Mouse (Mus musculus): ENCODE measurements around the gene Lix1. TPM values are rescaled to one million over a fixed set of nuclear protein-coding genes. Genes with fewer than 3 reads are reported as not detected.
"Not testable (repeated sequence)": the region's sequence is repeated elsewhere in the genome, so short reads cannot be mapped to it uniquely, and the experiment has no call there.

Gene Lix1
- polyA plus RNA-seq, 1 experiment from 2014 or later, result 4.1 TPM

DNA sequence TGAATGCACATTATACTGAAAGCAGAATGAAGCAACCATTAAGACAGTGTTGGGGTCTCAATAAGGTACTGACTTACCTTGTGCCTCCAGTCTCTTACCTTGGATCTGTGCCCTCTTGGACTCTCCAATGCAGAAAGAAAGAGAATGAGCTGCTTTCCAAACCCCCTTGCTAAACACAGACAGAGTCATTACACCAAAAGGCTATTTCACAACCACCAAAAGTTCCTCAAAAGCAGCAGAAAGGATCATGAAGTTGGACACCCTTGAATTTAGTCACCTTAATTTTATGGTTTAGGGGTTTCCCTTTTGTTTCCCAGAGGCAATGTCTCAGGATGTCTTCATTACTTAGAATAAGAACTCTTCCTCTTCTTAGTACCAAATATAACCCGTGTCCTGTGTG is 52.1 kb downstream of the Lix1 start:
- no peak overlapping the region for H3K4me3 ChIP-seq (ENCODE audit: low read length)
- no peak overlapping the region for H3K27ac ChIP-seq (ENCODE audit: low read length)
- no peaks in the 10 kb centered on the region for H3K36me3 ChIP-seq (ENCODE audit: insufficient read depth, low read length)
- H3K4me1 ChIP-seq (ENCODE audit: insufficient read depth, low read length), result peaks cover 2% of the 10 kb centered on the region
- H3K9me3 ChIP-seq (ENCODE audit: low read length), result no peaks in the 10 kb centered on the region
- H3K27me3 ChIP-seq (ENCODE audit: insufficient read depth, low read length), result no peaks in the 10 kb centered on the region
- WGBS, result 80% methylated on average over 1 of the region's 1 CpGs
- H3K4me2 ChIP-seq (replicated peaks; ENCODE audit: low read depth, low read length), result no peak overlapping the region
- no peak overlapping the region for H3K9ac ChIP-seq (replicated peaks; ENCODE audit: low read length)
- no peak for ATAC-seq (ENCODE audit: low FRiP score, low TSS enrichment)

DNA sequence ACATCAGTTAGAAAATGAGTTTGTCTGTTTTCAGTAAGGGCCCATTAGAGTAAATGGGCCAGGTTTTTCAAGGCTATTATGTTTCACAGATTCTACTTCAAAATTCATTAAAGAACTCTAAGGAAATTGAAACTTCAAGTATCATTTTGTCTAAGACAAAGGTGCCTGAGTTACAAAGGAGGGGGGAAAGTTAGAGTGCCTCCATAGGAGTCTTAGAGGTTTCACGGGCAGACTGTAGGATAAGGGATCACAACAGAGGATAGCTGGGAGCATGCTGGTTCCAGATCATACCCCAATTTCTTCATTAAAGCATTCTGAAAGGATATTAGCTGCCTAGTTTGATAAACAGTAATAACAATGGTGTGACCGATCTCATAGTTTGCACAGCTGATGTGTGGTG is 83.3 kb downstream of the Lix1 start:
- Histone ChIP-seq H3K4me3 (ENCODE audit: low read length) (no peak overlapping the region), H3K27me3 (ENCODE audit: insufficient read depth, low read length) (no peaks in the 10 kb centered on the region), H3K27ac (ENCODE audit: low read length) (no peak overlapping the region), H3K9ac (replicated peaks; ENCODE audit: low read length) (no peak overlapping the region), H3K36me3 (ENCODE audit: insufficient read depth, low read length) (no peaks in the 10 kb centered on the region), H3K9me3 (ENCODE audit: low read length) (no peaks in the 10 kb centered on the region), H3K4me2 (replicated peaks; ENCODE audit: low read depth, low read length) (no peak overlapping the region), H3K4me1 (ENCODE audit: insufficient read depth, low read length) (peaks cover 3% of the 10 kb centered on the region; the same call in 1 of the 2 replicates)
- 48% methylated on average over 2 of the region's 2 CpGs for WGBS
- no peak for ATAC-seq (ENCODE audit: low FRiP score, low TSS enrichment)

DNA sequence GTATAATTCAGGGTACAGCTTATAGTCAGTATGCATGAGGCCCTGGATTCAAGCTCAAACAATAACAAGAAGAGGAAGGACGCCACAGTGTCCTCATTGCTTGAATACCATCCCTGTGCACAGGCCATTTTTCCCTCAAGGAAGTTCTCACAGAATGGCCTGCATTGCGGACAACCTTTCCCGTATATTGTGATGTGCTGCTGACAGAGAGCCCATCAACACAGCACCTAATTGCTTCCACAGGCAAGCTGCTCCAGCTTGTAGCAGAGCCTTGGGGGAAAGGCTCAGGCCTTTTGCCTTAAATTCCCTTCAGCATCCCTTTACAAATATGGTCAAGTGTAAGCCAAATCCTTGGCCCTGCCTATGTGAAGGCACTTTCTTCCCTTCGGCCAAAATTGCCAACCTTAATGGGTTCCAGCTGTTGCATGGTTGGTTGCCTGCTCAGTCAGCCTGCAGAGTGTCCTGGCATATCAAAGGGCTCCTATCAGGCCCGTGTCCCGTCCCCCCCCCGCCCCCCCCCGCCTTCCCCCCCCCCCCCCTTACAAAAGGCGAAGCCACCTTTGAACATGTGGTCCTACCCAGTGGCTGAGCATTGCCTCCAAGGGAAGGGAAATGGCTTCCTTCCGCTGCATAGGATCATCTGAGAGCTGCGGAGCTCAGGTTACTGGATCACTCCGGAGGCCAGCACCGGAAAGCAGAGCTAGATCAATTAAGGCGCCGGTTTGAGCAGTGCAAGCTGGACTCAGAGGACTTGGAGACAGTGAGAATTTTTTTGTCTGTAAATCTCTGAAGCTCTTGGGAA is 88.5 kb downstream of the Lix1 start:
- H3K9me3 ChIP-seq (ENCODE audit: low read length), result no peaks in the 10 kb centered on the region
- no peak overlapping the region; the same call in 1 of the 2 replicates for H3K9ac ChIP-seq (replicated peaks; ENCODE audit: low read length)
- H3K27ac ChIP-seq (ENCODE audit: low read length), result peak overlapping the region; percentile 62
- peak; percentile 96 for ATAC-seq (ENCODE audit: low FRiP score, low TSS enrichment)
- peaks cover 10% of the 10 kb centered on the region; the same call in 1 of the 2 replicates for H3K4me1 ChIP-seq (ENCODE audit: insufficient read depth, low read length)
- peak overlapping the region; percentile 9; the same call in 1 of the 2 replicates for H3K4me3 ChIP-seq (ENCODE audit: low read length)
- no peaks in the 10 kb centered on the region for H3K36me3 ChIP-seq (ENCODE audit: insufficient read depth, low read length)
- no peaks in the 10 kb centered on the region for H3K27me3 ChIP-seq (ENCODE audit: insufficient read depth, low read length)
- peak overlapping the region; percentile 38 for H3K4me2 ChIP-seq (replicated peaks; ENCODE audit: low read depth, low read length)
- WGBS, result 17% methylated on average over 12 of the region's 15 CpGs

DNA sequence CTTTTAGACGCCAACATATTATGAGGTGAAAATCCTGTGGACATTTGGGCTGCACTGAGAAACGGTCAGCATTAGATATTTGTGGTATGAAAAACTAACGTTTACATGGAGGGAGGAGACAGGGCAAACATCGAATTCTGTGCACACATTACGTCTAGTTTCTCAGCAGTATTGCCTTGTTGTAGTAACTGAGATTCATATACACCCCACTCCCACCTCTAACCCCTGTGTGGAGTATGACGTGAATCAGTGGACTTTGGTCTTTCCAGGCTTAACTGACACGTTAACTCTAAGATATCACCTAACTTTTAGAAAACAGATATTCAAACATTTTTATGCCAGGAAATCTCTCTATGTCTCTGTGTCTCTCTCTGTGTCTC is 89.1 kb downstream of the Lix1 start:
- H3K4me2 ChIP-seq (replicated peaks; ENCODE audit: low read depth, low read length), result peak overlapping the region; percentile 38
- ATAC-seq (ENCODE audit: low FRiP score, low TSS enrichment), result peak; percentile 55
- H3K9ac ChIP-seq (replicated peaks; ENCODE audit: low read length), result no peak overlapping the region; the same call in 1 of the 2 replicates
- H3K27me3 ChIP-seq (ENCODE audit: insufficient read depth, low read length), result no peaks in the 10 kb centered on the region
- no peaks in the 10 kb centered on the region for H3K36me3 ChIP-seq (ENCODE audit: insufficient read depth, low read length)
- no peaks in the 10 kb centered on the region for H3K9me3 ChIP-seq (ENCODE audit: low read length)
- H3K27ac ChIP-seq (ENCODE audit: low read length), result peak overlapping the region; percentile 62
- WGBS, result 14% methylated on average over 7 of the region's 7 CpGs
- H3K4me1 ChIP-seq (ENCODE audit: insufficient read depth, low read length), result peaks cover 10% of the 10 kb centered on the region; the same call in 1 of the 2 replicates
- peak overlapping the region; percentile 9; the same call in 1 of the 2 replicates for H3K4me3 ChIP-seq (ENCODE audit: low read length)

DNA sequence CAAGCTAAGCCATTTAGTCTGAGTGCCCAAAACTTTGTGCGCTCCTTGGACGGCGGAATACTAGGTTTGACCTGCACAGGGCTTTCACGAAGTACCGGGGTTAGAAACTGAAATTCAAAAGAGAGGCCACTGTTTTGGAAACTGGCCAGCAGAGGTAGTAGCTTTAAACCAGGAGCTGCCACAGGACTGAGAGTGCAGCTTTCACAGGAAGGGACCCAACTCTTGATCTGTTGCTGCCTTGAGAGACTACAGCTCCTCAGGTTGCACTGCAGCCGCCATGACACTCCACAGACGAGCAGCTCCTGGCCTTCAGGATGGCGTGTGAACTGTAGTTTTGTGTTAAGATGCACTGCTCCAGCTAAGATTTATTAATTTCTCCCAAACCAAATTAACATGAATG is 89.6 kb downstream of the Lix1 start:
- no peaks in the 10 kb centered on the region for H3K9me3 ChIP-seq (ENCODE audit: low read length)
- H3K4me2 ChIP-seq (replicated peaks; ENCODE audit: low read depth, low read length), result 0 out of 2 replicates have a peak overlapping the region, but pooled peaks have one; percentile 38
- H3K4me3 ChIP-seq (ENCODE audit: low read length), result no peak overlapping the region
- H3K9ac ChIP-seq (replicated peaks; ENCODE audit: low read length), result no peak overlapping the region
- H3K36me3 ChIP-seq (ENCODE audit: insufficient read depth, low read length), result no peaks in the 10 kb centered on the region
- WGBS, result 66% methylated on average over 8 of the region's 8 CpGs
- peak overlapping the region; percentile 62; the same call in 1 of the 2 replicates for H3K27ac ChIP-seq (ENCODE audit: low read length)
- H3K27me3 ChIP-seq (ENCODE audit: insufficient read depth, low read length), result no peaks in the 10 kb centered on the region
- no peak for ATAC-seq (ENCODE audit: low FRiP score, low TSS enrichment)
- peaks cover 10% of the 10 kb centered on the region; the same call in 1 of the 2 replicates for H3K4me1 ChIP-seq (ENCODE audit: insufficient read depth, low read length)

DNA sequence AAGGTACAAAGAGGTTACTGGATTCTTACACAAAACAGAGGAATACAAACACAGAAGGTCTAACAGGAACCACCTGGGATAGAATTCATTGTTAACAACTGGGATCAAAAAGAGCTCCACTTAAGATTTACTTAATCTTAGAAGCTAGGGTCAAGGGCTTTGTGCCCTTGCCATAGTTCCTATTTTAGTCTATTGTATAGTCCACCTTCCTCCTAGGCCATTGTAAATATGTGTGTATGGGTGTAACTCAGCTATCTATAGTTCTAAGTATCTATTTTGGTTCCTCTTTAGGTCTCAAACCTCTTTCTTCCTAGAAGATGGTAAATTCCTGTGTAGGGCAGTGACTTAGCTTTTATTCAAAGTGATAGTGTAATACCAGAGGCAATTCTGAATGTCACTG is 93.8 kb downstream of the Lix1 start:
- H3K9me3 ChIP-seq (ENCODE audit: low read length); H3K36me3 ChIP-seq (ENCODE audit: insufficient read depth, low read length); ATAC-seq (ENCODE audit: low FRiP score, low TSS enrichment); H3K27ac ChIP-seq (ENCODE audit: low read length); H3K4me1 ChIP-seq (ENCODE audit: insufficient read depth, low read length); H3K4me3 ChIP-seq (ENCODE audit: low read length); H3K9ac ChIP-seq (replicated peaks; ENCODE audit: low read length); H3K27me3 ChIP-seq (ENCODE audit: insufficient read depth, low read length); H3K4me2 ChIP-seq (replicated peaks; ENCODE audit: low read depth, low read length): not testable (repeated sequence)

DNA sequence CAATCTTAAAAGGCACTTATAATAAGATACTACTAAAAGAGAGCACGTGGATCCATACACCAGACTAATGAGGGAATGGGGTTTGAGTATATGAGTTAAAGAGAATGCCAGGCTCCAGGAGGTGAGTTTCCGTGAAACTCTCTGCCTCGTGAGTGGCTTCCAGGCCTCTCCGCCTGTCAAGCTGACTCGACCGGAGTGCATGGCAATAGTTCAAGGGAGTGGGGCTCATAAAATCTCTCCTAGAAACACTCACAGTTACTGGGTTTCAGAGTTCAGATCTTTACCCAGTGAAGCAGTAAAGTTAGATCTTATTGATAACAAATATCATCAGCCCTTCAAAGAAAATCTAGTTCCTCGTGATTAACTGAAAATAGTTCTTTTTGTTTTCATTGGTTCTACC is 94.3 kb downstream of the Lix1 start:
- 68% methylated on average over 7 of the region's 7 CpGs for WGBS
- Histone ChIP-seq H3K4me1 (ENCODE audit: insufficient read depth, low read length) (peaks cover 3% of the 10 kb centered on the region; the same call in 1 of the 2 replicates), H3K9ac (replicated peaks; ENCODE audit: low read length) (no peak overlapping the region), H3K4me2 (replicated peaks; ENCODE audit: low read depth, low read length) (no peak overlapping the region), H3K27me3 (ENCODE audit: insufficient read depth, low read length) (no peaks in the 10 kb centered on the region), H3K27ac (ENCODE audit: low read length) (no peak overlapping the region), H3K4me3 (ENCODE audit: low read length) (no peak overlapping the region), H3K9me3 (ENCODE audit: low read length) (no peaks in the 10 kb centered on the region), H3K36me3 (ENCODE audit: insufficient read depth, low read length) (no peaks in the 10 kb centered on the region)
- ATAC-seq (ENCODE audit: low FRiP score, low TSS enrichment), result no peak

DNA sequence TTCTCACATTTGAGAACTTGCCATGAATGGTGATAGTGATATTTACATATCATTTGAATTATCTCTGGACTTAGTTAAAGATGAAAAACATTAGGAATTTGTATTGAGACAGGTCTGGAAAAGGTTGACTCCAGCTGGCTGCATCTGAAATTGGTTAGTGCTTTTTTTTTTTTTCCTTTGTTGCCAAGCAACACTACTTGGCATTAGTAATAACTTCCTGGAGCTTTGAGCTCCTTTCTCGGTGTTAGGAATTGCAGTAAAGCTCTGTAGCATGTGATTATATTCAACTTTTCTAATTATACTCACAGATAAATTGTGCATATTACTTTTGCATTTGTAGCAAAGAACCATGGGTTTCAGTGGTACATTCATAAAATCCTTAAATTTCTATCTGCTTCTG is 96.4 kb downstream of the Lix1 start:
- H3K4me1 ChIP-seq (ENCODE audit: insufficient read depth, low read length), result no peaks in the 10 kb centered on the region
- no peaks in the 10 kb centered on the region for H3K27me3 ChIP-seq (ENCODE audit: insufficient read depth, low read length)
- no peak for ATAC-seq (ENCODE audit: low FRiP score, low TSS enrichment)
- 0 out of 2 replicates have a peak overlapping the region, but pooled peaks have one; percentile 33 for H3K27ac ChIP-seq (ENCODE audit: low read length)
- no peak overlapping the region for H3K4me2 ChIP-seq (replicated peaks; ENCODE audit: low read depth, low read length)
- H3K9me3 ChIP-seq (ENCODE audit: low read length), result no peaks in the 10 kb centered on the region
- H3K4me3 ChIP-seq (ENCODE audit: low read length), result no peak overlapping the region
- no peak overlapping the region for H3K9ac ChIP-seq (replicated peaks; ENCODE audit: low read length)
- no peaks in the 10 kb centered on the region for H3K36me3 ChIP-seq (ENCODE audit: insufficient read depth, low read length)
- 45% methylated on average over 1 of the region's 1 CpGs for WGBS

DNA sequence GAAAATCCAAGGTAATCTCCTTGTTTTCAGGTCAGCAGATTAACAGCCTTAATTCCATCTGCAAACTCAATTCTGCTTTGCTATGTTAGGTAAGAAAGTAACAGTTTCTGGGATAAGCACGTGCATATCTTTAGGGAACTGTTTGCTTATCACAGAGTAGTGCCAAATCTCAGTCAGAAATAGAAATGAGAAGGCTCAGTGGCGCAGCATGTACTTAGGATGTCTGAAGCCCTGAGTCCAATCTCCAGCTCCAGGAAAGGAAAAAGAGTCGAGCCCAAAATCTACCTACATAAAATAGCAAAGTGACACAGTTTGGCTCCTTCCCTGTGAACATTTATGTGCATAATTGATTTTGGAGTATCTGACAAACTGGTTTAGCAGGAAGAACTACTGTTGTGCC is 96.8 kb downstream of the Lix1 start:
- WGBS, result 64% methylated on average over 3 of the region's 3 CpGs
- H3K36me3 ChIP-seq (ENCODE audit: insufficient read depth, low read length), result no peaks in the 10 kb centered on the region
- H3K4me3 ChIP-seq (ENCODE audit: low read length), result no peak overlapping the region
- H3K4me1 ChIP-seq (ENCODE audit: insufficient read depth, low read length), result no peaks in the 10 kb centered on the region
- H3K27ac ChIP-seq (ENCODE audit: low read length), result 0 out of 2 replicates have a peak overlapping the region, but pooled peaks have one; percentile 33
- no peak overlapping the region for H3K9ac ChIP-seq (replicated peaks; ENCODE audit: low read length)
- H3K9me3 ChIP-seq (ENCODE audit: low read length), result no peaks in the 10 kb centered on the region
- no peaks in the 10 kb centered on the region for H3K27me3 ChIP-seq (ENCODE audit: insufficient read depth, low read length)
- ATAC-seq (ENCODE audit: low FRiP score, low TSS enrichment), result no peak
- no peak overlapping the region for H3K4me2 ChIP-seq (replicated peaks; ENCODE audit: low read depth, low read length)

DNA sequence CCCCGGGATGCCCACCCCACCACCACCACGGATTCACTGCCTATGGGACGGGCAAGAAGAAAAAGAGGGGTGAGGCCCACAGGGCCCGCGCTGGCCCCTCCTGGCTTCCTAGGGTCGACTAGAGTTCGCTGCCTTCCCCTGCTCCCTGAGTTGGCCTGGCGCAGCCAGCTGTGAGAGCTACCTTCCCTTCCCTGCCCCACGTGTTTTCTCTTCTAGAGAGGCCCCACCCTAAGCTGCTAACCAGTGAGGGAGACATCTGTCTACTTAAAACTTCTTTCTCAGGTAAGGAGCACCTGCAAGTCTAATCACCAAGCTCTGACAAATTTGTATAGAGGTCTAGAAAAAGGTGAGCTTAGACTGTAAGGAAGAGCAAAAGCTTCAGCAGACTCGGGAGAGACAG is 104.2 kb downstream of the Lix1 start:
- H3K9me3 ChIP-seq (ENCODE audit: low read length), result no peaks in the 10 kb centered on the region; the same call in 1 of the 2 replicates
- H3K9ac ChIP-seq (replicated peaks; ENCODE audit: low read length), result no peak overlapping the region
- no peak for ATAC-seq (ENCODE audit: low FRiP score, low TSS enrichment)
- no peak overlapping the region for H3K4me2 ChIP-seq (replicated peaks; ENCODE audit: low read depth, low read length)
- WGBS, result 84% methylated on average over 10 of the region's 10 CpGs
- H3K27me3 ChIP-seq (ENCODE audit: insufficient read depth, low read length), result no peaks in the 10 kb centered on the region
- H3K27ac ChIP-seq (ENCODE audit: low read length), result no peak overlapping the region
- no peaks in the 10 kb centered on the region for H3K4me1 ChIP-seq (ENCODE audit: insufficient read depth, low read length)
- no peaks in the 10 kb centered on the region for H3K36me3 ChIP-seq (ENCODE audit: insufficient read depth, low read length)
- H3K4me3 ChIP-seq (ENCODE audit: low read length), result no peak overlapping the region
